Mouse (Mus musculus) T-helper 1 cell (primary cell): ENCODE results near the gene Casc3.

ENCODE experiments used
- in situ Hi-C: fragments of 300-600 bp; cut with MboI, MseI; formaldehyde crosslinking; loops from one replicate; pipeline ENCODE4 v1.15.1; 2025; ENCODE audit warnings: high pct_unique_total_duplicates

Casc3 gene

DNA sequence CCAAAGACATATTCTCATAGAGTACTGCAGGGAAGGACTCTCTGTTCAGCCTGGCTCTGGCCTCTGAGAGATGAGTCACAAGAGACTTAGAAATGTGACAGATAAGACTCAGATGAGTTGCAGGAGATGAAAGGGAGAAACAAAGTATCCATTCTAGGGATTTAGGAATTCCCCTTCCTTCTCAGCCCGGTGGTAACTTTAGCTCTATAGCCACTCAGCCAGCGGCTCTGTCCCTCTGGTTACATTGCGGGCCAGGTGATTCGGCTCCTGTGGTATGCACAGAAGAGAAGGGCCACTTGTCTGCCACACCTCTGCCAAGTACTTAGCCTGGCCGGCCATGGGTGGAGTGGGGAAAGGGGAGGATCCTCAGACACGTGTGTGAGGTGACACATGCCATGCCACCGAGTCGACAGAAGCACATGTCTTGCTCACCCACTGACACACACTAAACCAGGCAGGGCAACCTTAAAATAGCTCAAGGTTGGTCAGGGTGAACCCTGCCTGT lies 32.0 kb upstream of the Casc3 start:
- in situ Hi-C loops = no loop called here

DNA sequence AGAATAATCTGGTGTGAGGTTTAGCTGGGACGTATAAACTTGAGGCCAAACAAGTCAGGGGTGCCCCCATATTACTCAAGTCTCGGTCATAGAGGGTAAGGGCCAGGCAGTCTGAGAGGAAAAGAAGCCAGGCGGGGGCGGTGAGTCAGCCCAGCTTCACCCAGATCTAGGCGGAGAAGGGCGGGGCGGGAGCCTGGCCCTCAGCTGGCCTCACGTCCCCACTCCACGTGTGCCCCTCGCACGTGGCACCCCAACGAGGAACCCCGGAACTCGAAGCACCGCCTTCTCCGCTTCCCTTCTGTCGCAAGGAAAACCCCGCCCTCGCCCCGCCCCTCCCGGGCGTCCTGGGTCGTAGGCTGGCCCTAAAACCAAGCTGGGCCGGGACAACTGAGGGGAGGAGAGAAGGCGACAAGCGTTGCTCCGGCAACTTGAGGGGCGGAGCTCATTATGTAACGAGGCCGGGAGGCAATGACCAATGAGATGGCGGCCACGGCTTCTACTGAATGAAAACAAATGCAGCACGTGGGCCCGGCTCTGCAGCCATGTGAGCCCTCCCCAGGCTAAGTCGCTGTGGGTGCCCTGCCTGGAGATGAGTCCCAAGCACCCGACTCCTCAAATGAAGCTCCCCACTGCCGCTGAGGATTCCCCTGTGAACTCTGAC lies 30.9 kb upstream of the Casc3 start:
- in situ Hi-C loops = no loop called here

DNA sequence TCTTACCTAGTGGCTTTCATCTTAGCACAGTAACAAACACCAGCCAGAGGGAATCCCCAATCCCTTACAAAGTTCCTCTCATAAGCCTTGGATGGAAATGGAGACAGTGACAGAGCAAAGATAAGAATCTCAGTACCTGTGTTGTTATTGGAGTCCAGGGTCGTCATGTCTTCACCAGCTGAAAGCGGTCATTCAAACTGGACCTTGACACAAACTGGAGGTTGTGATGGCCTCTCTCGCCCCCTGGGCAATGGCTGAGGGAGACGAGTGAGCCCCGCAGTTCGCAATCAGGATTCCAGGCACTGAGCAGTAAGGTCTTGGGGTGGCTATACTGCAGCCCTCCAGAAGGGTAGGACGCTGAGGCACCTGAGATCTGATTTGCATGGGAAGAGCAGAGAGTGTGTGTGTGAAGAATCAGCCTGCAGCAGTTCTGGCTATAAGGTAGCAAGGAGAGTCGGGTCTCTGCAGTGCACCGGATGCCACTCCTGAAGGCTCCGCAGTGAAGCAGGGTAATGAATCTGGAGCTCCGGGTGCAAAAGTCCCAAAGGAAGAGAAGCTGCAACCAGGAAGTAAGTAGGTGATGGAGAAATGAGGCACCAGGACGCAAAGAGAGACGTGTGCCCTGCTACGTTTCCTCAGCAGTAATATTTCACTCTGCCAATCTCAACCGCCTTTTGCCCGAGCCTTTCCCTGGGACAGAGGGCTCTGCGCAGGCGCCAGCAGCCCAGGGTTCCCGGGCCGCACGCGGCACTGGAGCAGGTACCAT lies 29.9 kb upstream of the Casc3 start, which contains the start of gene Nr1d1:
TSS of gene Nr1d1 (minus strand) at position 752 of the 766 bp plus-strand sequence.
- in situ Hi-C loops = loop anchor here (5.0 kb wide), 1 partner anchor 72 kb away; the partner anchor contains the start of gene Csf3

DNA sequence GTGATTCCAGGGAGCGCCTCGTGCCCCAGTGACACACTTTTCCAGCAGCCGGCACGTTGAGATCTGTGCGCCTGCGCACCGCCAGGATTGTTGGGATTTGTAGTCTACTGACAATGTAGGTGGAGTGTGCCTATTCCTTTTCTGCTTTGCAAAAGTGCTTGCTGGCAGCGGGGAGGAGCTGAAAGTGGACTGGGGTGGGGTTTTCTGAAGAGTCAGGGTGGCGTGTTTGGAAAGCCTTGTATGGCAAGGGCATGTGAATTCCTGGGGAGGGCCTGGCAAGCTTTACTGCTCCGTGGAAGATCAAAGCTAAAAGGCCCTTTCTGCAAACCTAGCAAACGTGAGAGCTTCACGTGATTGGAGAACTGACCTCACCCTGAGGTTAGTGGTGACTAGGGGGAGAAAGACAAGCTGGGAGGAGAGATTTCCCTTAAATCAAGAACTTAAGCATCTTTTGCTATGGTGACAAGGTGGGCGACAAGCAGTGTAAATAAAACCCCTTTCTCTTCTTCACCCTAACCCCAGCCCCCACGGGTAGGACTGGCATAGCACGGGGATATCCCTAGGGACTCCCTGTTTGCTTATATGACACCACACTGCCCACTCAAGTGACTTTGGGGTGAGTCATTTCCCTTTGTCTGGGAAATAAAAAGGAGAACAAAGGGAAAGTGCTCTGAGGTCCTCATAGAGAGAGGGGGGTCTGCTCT lies 29.2 kb upstream of the Casc3 start:
- in situ Hi-C loops = loop anchor here (5.0 kb wide), 1 partner anchor 73 kb away; the partner anchor contains the start of gene Csf3

DNA sequence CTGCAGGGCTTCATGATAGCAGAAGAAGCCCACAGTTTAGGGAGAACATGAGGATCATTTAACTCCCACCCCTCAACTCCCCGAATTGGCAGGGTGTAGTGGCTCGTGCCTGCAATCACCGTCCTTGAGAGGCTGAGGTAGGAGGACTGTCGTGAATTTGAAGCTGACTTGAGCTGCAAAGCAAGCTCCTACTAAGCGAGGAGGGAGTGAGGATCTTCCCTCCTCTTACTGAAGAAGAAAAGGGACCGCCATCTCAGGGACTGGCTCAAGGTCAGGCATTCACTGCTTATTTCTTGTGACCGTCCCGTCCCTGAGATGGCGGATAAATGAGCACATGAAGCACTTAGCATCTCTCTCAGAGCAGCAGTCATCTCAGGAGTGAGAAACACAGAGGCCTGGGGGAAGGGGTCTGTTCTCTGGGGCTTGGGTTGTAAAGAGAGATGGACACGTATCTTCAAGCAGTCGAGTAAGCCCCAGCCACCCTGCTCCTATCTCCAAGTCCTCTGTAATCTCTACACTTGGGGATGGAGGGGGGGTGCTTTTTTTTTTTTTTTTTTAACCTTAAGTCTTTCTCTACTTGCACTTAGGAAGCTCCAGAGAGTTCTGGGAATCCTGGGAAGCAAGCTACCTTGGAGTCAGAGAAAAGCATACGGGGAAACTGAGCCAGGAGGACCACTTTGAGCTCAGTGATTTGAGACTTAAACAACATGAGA lies 28.5 kb upstream of the Casc3 start:
- in situ Hi-C loops = loop anchor here (5.0 kb wide), 1 partner anchor 74 kb away; the partner anchor contains the start of gene Csf3

DNA sequence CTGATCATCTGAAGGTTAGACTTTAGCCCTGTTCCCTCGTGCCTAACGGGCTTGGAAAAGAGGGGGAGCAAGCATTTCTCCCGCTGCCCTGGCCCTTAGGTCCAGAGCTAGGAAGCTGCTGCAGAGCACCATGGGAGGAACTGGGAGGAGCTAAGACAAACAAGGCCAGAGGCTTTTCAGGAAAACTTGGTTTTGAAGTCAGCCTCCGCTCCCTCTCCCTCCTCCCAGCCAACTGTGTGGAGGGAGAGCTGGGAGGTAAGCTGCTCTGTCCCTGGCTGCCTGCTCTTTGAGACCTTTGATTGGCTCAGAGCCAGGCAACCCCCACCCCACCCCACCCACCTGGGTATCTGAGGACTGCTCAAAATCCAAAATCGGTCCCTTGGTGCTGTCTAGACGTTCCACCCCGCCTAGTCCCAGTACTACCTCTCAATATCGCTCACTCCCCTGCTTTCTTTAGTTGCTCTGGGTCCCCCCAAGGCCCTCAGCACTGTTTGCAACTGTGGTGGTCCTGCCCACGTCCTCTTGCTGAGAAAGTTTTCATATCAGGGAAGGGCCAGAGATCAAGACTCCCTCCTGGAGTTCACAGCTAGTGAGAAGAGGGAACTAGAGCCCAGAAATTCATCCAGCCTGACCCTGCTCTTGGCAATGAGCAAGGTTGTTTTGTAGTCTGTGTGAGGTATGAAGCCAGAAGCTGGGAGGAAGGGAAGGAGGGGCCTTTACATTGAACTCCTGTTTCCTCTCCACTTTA lies 27.7 kb upstream of the Casc3 start:
- in situ Hi-C loops = loop anchor here (5.0 kb wide), 1 partner anchor 75 kb away; the partner anchor contains the start of gene Csf3

DNA sequence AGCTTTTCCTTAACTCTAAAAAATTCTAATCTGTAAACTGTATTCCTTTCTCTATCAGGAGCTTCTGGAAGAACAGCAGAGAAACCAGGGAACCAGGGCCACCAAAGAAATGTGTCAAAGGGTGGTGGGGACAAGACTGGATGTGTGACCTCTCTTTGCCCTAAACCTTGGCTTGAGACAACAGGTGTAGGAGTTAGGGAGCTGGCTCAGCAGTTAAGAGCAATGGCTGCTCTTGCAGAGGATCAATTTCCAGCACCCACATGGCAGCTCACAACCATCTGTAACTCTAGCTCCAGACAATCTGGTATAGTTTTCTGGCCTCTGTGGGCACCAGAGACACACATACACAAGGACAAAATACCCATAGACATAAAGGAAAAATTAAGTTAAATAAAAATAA lies 26.8 kb upstream of the Casc3 start:
- in situ Hi-C loops = loop anchor here (5.0 kb wide), 1 partner anchor 76 kb away; the partner anchor contains the start of gene Csf3

DNA sequence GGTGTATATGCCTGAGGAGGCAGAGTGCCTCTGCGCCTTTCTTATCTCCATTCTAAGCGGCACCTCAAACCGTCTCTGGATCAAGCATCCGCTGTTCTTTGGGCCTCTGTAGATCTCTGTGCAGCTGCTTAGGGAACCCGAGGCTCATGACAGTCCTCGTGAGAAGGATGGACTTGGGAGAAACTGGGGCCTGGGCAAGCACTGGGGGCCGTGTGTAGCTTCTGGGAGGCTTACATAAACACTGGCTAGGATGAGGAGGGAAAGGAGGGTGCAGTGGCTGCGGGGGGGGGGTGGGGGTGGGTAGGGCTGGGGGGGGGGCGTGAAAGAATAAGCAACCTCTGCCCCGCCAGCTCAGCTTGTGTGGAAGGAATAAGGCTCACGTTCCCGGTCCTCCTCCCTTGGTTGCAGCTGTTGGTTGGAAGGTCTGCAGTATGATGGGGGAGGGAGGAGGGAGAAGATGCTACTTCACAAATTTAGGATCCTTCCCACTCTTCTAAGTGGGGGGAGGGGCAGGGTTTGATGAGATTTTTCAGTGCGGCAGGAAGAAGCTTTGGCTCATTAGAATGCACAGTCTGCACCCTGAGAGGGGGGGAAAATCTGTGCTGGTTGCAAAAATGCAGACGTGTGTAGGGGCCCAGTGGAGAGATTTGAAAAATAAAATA lies 22.7 kb upstream of the Casc3 start:
- in situ Hi-C loops = loop anchor here (5.0 to 10.0 kb wide), 2 partner anchors 35 to 1623 kb away; no protein-coding TSS in a partner anchor

DNA sequence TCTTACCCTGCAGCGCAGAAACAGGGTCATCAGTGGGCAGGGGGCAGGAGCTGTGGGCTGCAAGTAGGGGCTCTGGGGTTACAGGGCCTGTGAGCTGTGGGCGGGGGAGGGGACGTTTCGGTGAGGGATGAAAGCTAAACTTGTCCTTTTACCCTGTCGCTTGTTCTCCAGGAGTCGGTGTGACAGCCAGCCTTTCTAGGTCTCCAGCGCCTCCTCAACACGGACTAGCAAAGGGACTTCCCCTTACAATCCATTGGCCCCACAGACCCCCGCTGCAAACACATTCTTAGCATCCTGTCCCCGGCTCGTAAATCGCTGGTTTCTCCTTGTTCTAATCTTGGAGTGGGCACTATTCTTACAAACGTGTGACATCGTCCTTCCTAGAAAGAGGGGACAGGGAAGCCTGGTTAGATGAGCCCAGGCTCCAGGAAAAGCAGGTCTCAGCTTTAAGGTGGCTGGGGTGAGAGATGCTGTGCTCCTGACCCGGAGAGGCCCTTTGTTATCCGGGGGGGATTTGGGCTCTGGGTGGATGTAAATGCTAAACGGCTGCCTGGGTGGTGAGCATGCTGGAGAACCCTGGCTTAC lies 22.0 kb upstream of the Casc3 start:
- in situ Hi-C loops = loop anchor here (5.0 to 10.0 kb wide), 2 partner anchors 35 to 1622 kb away; no protein-coding TSS in a partner anchor

DNA sequence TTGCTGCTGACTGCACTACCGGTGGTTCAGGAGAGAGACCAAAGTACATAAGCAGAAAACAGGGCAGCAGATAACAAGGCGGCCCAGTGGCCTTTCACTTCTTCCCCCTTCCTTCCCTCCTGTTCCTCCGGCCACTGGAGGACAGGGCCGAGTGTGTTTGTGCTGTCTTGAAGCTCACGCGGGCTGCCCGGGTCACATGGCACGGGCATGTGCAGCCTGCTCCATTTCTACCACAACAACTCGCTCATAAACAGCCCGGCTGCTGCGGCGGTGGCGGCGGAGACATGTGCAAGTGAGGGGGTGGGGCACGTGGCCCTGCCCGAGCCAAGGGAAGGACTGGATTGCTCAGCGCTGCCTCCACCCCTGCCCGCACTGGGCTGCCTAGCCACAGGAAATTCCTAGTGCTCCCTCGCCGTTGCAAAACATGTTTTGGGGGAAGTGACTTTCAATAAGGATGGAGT lies 21.4 kb upstream of the Casc3 start:
- in situ Hi-C loops = loop anchor here (5.0 to 10.0 kb wide), 2 partner anchors 36 to 1622 kb away; no protein-coding TSS in a partner anchor

DNA sequence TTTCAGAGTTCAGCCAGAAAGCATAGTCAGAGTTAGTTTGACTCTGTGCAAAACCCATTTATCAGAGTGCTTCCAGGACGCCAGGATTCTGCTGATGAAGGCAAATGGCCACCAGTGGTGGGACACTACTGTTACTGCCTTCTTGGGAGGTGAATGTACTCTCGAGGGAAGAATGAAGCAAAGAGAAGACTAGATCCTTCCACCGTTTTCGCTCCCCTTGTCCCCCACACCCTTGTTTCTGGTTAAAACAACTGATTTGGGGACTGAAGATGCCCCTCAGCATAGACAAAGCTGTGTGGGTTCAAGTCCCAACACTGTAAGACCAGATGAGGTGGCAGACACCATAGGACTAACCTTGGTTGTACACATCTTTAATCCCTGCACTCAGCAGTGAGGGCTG lies 20.6 kb upstream of the Casc3 start:
- in situ Hi-C loops = loop anchor here (5.0 to 10.0 kb wide), 2 partner anchors 37 to 1621 kb away; no protein-coding TSS in a partner anchor

DNA sequence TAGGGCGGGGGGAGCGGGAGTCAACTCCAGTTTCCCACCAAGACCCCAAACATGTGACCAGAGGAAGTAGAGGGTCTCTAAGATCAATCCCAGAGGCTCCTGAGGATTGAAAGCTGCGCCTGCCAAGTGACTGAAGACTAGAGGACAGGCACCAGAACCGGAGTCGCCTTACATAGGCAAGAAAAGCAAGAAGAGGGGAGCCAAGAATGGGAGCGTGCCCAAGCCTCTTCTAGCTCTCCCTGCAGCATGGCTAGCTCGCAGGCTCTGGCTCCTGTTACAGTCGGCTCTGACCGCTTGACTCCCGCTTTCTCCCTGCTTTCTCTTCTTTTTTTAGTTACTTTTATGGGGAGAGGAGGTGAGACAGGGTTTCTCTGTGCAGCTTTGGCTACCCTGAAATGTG lies 19.5 kb upstream of the Casc3 start:
- in situ Hi-C loops = loop anchor here (10.0 kb wide), 1 partner anchor 1620 kb away; no protein-coding TSS in a partner anchor

DNA sequence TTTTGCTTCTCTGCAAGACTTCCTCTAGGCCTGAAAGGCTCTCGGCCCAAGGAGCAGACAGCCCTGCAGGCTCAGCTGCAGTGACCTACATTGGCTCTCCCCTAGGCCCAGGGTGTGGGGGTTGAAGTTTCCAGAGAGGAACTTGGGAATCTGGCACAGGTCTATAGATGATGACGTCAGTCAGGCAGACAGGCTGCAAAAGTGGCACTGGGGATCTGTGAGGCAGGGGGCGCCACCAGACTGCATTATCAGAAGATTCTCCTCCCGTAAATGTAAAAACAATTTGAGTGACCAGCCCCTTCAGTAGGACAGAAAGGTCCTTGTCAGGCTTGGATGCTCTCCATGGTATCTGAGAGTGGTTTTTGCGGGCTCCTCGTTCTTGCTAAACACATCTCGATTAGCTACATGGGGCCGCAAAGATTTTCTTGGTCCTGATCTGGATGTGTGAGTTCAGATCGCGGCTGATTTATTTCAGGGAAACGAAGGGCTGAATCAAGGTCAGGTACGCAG lies 18.9 kb upstream of the Casc3 start:
- in situ Hi-C loops = loop anchor here (10.0 kb wide), 1 partner anchor 1619 kb away; no protein-coding TSS in a partner anchor

DNA sequence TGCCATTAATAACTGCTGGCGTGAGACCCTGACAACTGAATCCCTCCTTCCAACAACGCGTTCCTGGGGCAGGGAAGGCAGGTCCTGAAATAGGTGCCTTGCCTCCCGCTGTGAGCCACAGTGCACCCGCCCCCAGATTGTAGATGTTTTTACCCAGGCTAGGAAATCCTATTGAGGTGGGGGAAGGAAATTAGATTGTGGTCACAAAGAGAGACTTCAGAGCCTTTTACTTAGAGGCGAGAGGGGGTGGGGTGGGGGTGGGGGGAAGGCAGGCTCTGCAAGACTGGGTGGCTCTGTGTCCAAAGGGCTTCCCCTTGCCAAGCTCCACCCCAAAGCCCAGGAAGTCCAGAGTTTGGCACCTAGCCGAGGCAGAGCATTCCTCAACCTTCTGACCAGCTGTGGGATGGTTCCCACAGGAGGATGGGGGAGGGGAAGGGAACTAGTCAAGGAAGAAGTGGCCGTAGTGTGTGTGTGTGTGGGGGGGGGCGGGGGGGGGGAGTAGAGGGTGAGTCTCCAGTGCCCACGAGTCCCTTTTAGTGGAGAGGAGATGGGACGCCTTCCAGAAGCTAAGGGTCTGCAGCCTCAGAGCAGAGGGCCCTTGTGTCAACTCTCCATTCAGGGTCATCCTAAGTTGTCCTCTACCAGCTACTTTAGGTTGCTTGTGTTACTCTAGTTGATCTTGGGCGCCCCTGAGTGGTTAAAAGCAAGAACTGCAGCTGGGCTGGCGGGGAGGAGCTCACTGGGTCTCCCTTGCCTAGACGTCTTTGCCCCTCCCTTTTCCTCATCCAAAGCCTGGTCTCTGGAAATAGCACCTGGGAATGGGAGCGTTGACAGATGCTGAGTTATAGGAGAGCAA lies 18.1 kb upstream of the Casc3 start:
- in situ Hi-C loops = loop anchor here (10.0 kb wide), 1 partner anchor 1618 kb away; no protein-coding TSS in a partner anchor

DNA sequence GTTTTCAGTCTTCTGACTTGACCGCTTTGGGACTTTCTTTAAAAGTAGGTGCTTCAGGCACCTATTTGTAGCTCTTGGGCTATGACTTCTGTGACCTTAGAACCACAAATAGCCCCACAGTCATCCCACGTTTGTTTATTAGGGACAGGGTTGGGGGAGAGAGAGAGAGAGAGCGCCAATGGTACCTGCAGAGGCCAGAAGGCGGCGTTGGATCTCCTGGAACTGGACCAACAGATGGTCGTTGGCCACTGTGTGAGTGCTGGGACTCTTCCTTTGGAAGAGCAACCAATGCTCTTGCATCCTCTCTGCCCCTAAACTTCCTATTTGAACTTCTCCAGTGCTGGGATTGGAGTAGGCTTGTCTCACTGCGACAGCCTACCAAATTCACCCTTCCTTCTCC lies 17.5 kb upstream of the Casc3 start:
- in situ Hi-C loops = loop anchor here (10.0 kb wide), 1 partner anchor 1618 kb away; no protein-coding TSS in a partner anchor

DNA sequence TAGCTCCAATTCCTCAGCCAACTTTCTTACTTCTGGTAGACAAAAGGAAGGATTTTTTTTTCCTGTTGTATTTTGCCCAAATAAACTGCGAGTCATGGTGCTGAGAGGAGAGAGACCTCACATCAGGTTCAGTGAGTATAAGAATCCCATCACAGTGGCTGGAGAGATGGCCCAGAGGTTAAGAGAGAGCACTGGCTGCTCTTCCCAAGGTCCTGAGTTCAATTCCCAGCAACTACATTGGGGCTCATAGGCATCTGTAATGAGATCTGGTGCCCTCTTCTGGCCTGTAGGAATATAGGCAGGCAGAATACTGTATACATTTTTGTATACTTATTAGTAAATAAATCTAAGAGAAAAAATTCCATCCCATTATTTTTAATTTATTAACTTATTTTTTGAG lies 17.0 kb upstream of the Casc3 start:
- in situ Hi-C loops = loop anchor here (10.0 kb wide), 1 partner anchor 1617 kb away; no protein-coding TSS in a partner anchor

DNA sequence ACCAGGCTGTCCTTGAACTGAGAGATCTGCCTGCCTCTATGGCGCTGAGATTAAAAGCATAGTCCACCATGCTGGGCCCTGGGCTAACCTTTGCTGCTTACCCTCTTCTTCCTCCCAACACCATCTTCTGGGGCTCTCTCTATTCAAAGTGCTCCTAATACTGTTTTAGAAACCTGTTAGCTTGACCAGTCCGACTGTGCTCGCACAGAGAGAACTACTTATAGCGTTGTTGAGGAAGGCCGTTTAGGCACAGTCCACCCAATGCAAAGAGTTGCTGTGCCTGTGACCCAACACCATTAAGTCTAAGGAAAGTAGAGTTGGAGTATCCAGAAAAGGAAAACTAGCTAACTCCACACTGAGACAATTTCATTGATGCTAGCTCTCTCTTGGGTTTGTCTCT lies 16.6 kb upstream of the Casc3 start:
- in situ Hi-C loops = loop anchor here (10.0 kb wide), 1 partner anchor 1617 kb away; no protein-coding TSS in a partner anchor
